Mouse (Mus musculus) frontal cortex, adult 2 months (tissue): Measurements from ENCODE around the gene Adam1a. TPM values are rescaled to one million over a fixed set of nuclear protein-coding genes. Genes with fewer than 3 reads are reported as not detected.

ENCODE experiments used
- DNase-seq, 2 experiments: peaks; one replicate each; pipeline ENCODE4 v3.0.0; 2022; ENCODE audit warnings: low spot score in 1 of 2; ENCODE audit errors: extremely low spot score in 1 of 2
- polyA plus RNA-seq: library from polyadenylated mRNA; depleted of rRNA; stranded (reverse); fragments of >200 nt; gene quantifications from 2 replicates; pipeline ENCODE4 v1.2.3, GENCODE M21; 2012; rRNA removed

The Adam1a gene
- polyA plus RNA-seq: 23.8 and 24.2 TPM in 2 replicates

GRCm38 (mm10) chr5:121544910-121545792, at the start of gene Adam1a, which contains the start of gene Gm42878:
Adam1a (minus strand) TSS chr5:121545482.
Gm42878 (minus strand) TSS chr5:121545482.
- DNase-seq: no peak

- no peak for DNase-seq
Observed at GRCm38 (mm10) chr5:121594714-121595313, 49.5 kb upstream of the Adam1a start.

- DNase-seq: peak; percentile 53 to 79
Observed at GRCm38 (mm10) chr5:121593451-121594401, 48.4 kb upstream of the Adam1a start, which contains the start of gene Aldh2. Aldh2 (minus strand) TSS chr5:121593824.

- no peak for DNase-seq
Observed at GRCm38 (mm10) chr5:121592816-121593407, 47.6 kb upstream of the Adam1a start.

- no peak for DNase-seq
Observed at GRCm38 (mm10) chr5:121592064-121592815, 47.0 kb upstream of the Adam1a start.

GRCm38 (mm10) chr5:121591417-121592063, 46.3 kb upstream of the Adam1a start:
- DNase-seq: no peak

GRCm38 (mm10) chr5:121589928-121590327, 44.6 kb upstream of the Adam1a start:
- DNase-seq: no peak

GRCm38 (mm10) chr5:121586400-121587039, 41.2 kb upstream of the Adam1a start:
- peak; percentile 66 to 83 for DNase-seq

GRCm38 (mm10) chr5:121585699-121586098, 40.4 kb upstream of the Adam1a start:
- DNase-seq: no peak

- no peak for DNase-seq
Observed at GRCm38 (mm10) chr5:121585005-121585404, 39.7 kb upstream of the Adam1a start.

GRCm38 (mm10) chr5:121583765-121584501, 38.7 kb upstream of the Adam1a start:
- DNase-seq: peak; percentile 32 to 68

GRCm38 (mm10) chr5:121581945-121582344, 36.7 kb upstream of the Adam1a start:
- DNase-seq: no peak

GRCm38 (mm10) chr5:121576927-121577488, 31.7 kb upstream of the Adam1a start:
- DNase-seq: no peak

GRCm38 (mm10) chr5:121575867-121576266, 30.6 kb upstream of the Adam1a start:
- DNase-seq: no peak

GRCm38 (mm10) chr5:121574145-121574544, 28.9 kb upstream of the Adam1a start:
- DNase-seq: no peak

GRCm38 (mm10) chr5:121570787-121571186, 25.5 kb upstream of the Adam1a start:
- no peak for DNase-seq

- DNase-seq: no peak
Observed at GRCm38 (mm10) chr5:121569881-121570420, 24.7 kb upstream of the Adam1a start.
